Comparison of ENCODE assay signal across 8 mouse cellular contexts in the genomic region with DNA sequence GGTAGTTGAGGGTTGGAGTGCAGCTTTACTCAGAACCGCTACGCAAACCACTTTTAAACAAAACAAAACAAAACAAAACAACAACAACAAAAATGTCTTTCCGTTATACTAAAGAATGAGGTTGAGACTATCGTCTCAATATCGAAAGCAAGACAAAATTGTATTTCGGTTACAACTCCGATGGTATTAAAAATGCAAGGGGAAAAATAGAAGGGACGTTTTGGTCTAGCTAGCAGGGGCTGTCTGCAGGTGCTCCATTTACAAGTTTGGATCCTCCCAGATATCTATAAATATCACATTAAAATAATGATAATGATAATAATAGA. TPM values are rescaled to one million over a fixed set of nuclear protein-coding genes. Genes with fewer than 3 reads are reported as not detected.
A peak's percentile ranks its signal among the peaks of the same experiment; 100 is the strongest.
DNase-seq lines count a peak whose midpoint lies in the region; ATAC-seq and TF ChIP-seq lines count a peak whose summit lies in the region.

A gene (minus strand): TSS at position 27 of the 326 bp plus-strand sequence.

- peak within 1 kb of the TSS; percentile 61 for H3K4me3 ChIP-seq in heart, embryonic 15.5 days
- H3K4me3 ChIP-seq in heart, postnatal 0 days (ENCODE audit: low read depth, low read length), result peak within 1 kb of the TSS; percentile 66
- H3K4me3 ChIP-seq in macrophage (ENCODE audit: inconsistent target), result peak within 1 kb of the TSS; percentile 54

- TF ChIP-seq EP300 in heart, postnatal 0 days (IDR thresholded peaks at IDR 0.05; ENCODE audit: low read depth), result no peak

- H3K36me3 ChIP-seq in heart, embryonic 15.5 days, result no peaks in the 10 kb centered on the region
- no peaks in the 10 kb centered on the region for H3K36me3 ChIP-seq in heart, postnatal 0 days (replicated peaks; ENCODE audit: control insufficient read depth, insufficient read depth, low read length)
- H3K36me3 ChIP-seq in macrophage (ENCODE audit: inconsistent target), result no peaks in the 10 kb centered on the region

- no peaks in the 10 kb centered on the region for H3K79me2 ChIP-seq in macrophage (ENCODE audit: inconsistent target)

- intact Hi-C loops in heart, postnatal 25 days (cut with DNase I), result no loop called here
- intact Hi-C loops in gastrocnemius, postnatal 14 days (cut with DNase I; ENCODE audit: low total_unique reads), result no loop called here

- no peak for TF ChIP-seq CTCF in heart, postnatal 0 days (IDR thresholded peaks at IDR 0.05; ENCODE audit: low read depth)

- no peak for DNase-seq in heart, postnatal 25 days (ENCODE audit: low spot score)
- no peak for DNase-seq in adrenal gland, postnatal 10 days
- DNase-seq in heart, postnatal 0 days (ENCODE audit: low spot score), result no peak
- DNase-seq in retina, embryonic 14.5 days (ENCODE audit: low spot score), result no peak
- no peak for DNase-seq in urinary bladder, adult 18-20 months (ENCODE audit: low spot score in 2 of 2)
- no peak for DNase-seq in gastrocnemius, postnatal 14 days

- peak within 1 kb of the TSS; percentile 93 for H3K27ac ChIP-seq in heart, embryonic 15.5 days
- H3K27ac ChIP-seq in heart, postnatal 0 days (ENCODE audit: low read depth), result peak within 1 kb of the TSS; percentile 91
- peak within 1 kb of the TSS; percentile 75 for H3K27ac ChIP-seq in macrophage

- WGBS in heart, embryonic 15.5 days, result 25% methylated on average over 8 of the region's 8 CpGs
- WGBS in heart, postnatal 0 days, result 13% methylated on average over 8 of the region's 8 CpGs
- WGBS in macrophage (ENCODE audit: missing documents), result 1% methylated on average over 7 of the region's 8 CpGs

- no peaks in the 10 kb centered on the region for H3K27me3 ChIP-seq in heart, embryonic 15.5 days
- no peaks in the 10 kb centered on the region for H3K27me3 ChIP-seq in heart, postnatal 0 days (ENCODE audit: control insufficient read depth, insufficient read depth, low read length)

- no peaks in the 10 kb centered on the region for H3K9me3 ChIP-seq in heart, embryonic 15.5 days (replicated peaks)
- no peaks in the 10 kb centered on the region for H3K9me3 ChIP-seq in heart, postnatal 0 days (replicated peaks; ENCODE audit: control insufficient read depth, low read length)

- peak within 1 kb of the TSS; percentile 73 for H3K4me2 ChIP-seq in heart, embryonic 15.5 days
- H3K4me2 ChIP-seq in heart, postnatal 0 days (ENCODE audit: low read depth, low read length), result peak within 1 kb of the TSS; percentile 73

- H3K9ac ChIP-seq in heart, embryonic 15.5 days, result peak within 1 kb of the TSS; percentile 75
- H3K9ac ChIP-seq in heart, postnatal 0 days (replicated peaks; ENCODE audit: low read depth, low read length), result peak within 1 kb of the TSS; percentile 68

- no peak for ATAC-seq in heart, embryonic 15.5 days (replicated peaks; ENCODE audit: insufficient number of reproducible peaks, insufficient read depth, low FRiP score, low read depth)
- no peak for ATAC-seq in heart, postnatal 0 days (ENCODE audit: insufficient read depth, low read depth)

- peaks cover 16% of the 10 kb centered on the region for H3K4me1 ChIP-seq in heart, embryonic 15.5 days (replicated peaks)
- peaks cover 12% of the 10 kb centered on the region for H3K4me1 ChIP-seq in heart, postnatal 0 days (ENCODE audit: control insufficient read depth, insufficient read depth)

RNA-seq across cellular contexts. Expression of the gene that starts here (rescaled TPM):
- polyA plus RNA-seq in heart, embryonic 15.5 days (2015; fragmentation: Nextera tagmentation; extraction: Ambion mirVana), result 56.4 and 61.6 TPM in 2 replicates
- total RNA-seq in heart, postnatal 25 days (2021), result 1 to 10 TPM; 2.7 to 4.7 TPM
- 100 to 1,000 TPM in 1 of 2 experiments, 10 to 100 TPM in 1; 88.3 to 121 TPM for total RNA-seq in adrenal gland, postnatal 10 days (2021)
- 43.5 and 50.5 TPM in 2 replicates for total RNA-seq in heart, postnatal 0 days (2014; rRNA removed; ENCODE audit: low replicate concordance)
- polyA plus RNA-seq in heart, postnatal 0 days (2015; fragmentation: Nextera tagmentation; extraction: Ambion mirVana), result 59.6 and 62.7 TPM in 2 replicates
- 10 to 100 TPM in 20 of 26 experiments, 1 to 10 TPM in 6; 3.2 to 62.4 (median 20.6) TPM for total RNA-seq in macrophage (2018; cell fraction: chromatin; rRNA removed)
- 10 to 100 TPM in 2 of 26 experiments, 1 to 10 TPM in 24; 3.7 to 11.6 (median 6.1) TPM for total RNA-seq in macrophage (2018; cell fraction: cytosol; rRNA removed)
- 10 to 100 TPM in 25 of 26 experiments, 1 to 10 TPM in 1; 8.9 to 52.1 (median 28.7) TPM for total RNA-seq in macrophage (2018; cell fraction: nucleus; rRNA removed)
- polyA plus RNA-seq in macrophage (2018), result 3.5 to 12.5 TPM (median 4.1 TPM) in 3 replicates
- total RNA-seq in gastrocnemius, postnatal 14 days (2021), result 1 to 10 TPM; 5.9 to 6.7 TPM
